In genomic region chr6:146740724-146741123, GRCm38 (mm10) we compare ENCODE assay signal across 24 mouse cellular contexts. TPM values are rescaled to one million over a fixed set of nuclear protein-coding genes. Genes with fewer than 3 reads are reported as not detected.
"Had no signal": no experiment of that assay in that cellular context is flagged by ENCODE, and none has a peak within 500 bp of the region (broad histone marks: within the 10 kb centered on the region; RNA-seq: fewer than 3 reads in every experiment).

No protein-coding gene starts in this region.

- H3K9ac ChIP-seq: heart, embryonic 12.5 days; hindbrain, embryonic 12.5 days; hindbrain, embryonic 14.5 days; intestine, embryonic 15.5 days; limb, embryonic 12.5 days; liver, embryonic 14.5 days had no signal

- H3K4me1 ChIP-seq: intestine, embryonic 15.5 days; limb, embryonic 10.5 days; limb, embryonic 12.5 days had no signal

- H3K4me3 ChIP-seq: gastrocnemius, adult 2 months; heart, adult 2 months; heart, embryonic 12.5 days; hindbrain, embryonic 10.5 days; hindbrain, embryonic 12.5 days; intestine, embryonic 15.5 days; layer of hippocampus, adult 2 months; left cerebral cortex, adult 2 months; limb, embryonic 10.5 days; limb, embryonic 12.5 days had no signal

- H3K27ac ChIP-seq: heart, adult 2 months; hindbrain, embryonic 10.5 days; hindbrain, embryonic 12.5 days; hindbrain, embryonic 14.5 days; intestine, embryonic 15.5 days; layer of hippocampus, adult 2 months; left cerebral cortex, adult 2 months; limb, embryonic 10.5 days; limb, embryonic 12.5 days; liver, embryonic 14.5 days had no signal

- DNase-seq: gastrocnemius, adult 2 months; gastrocnemius, postnatal 10 days; gastrocnemius, postnatal 25 days; heart, adult 2 months; heart, postnatal 10 days; heart, postnatal 4 days; kidney, adult 18-20 months; kidney, adult 8-10 months; kidney, postnatal 10 days; kidney, postnatal 25 days; kidney, postnatal 4 days had no signal

- H3K9me3 ChIP-seq: heart, embryonic 12.5 days; hindbrain, embryonic 10.5 days; hindbrain, embryonic 12.5 days; intestine, embryonic 15.5 days; limb, embryonic 10.5 days; limb, embryonic 12.5 days had no signal

- H3K27me3 ChIP-seq: heart, embryonic 12.5 days; hindbrain, embryonic 12.5 days; intestine, embryonic 15.5 days; limb, embryonic 12.5 days had no signal

- H3K4me2 ChIP-seq: heart, embryonic 12.5 days; hindbrain, embryonic 12.5 days; hindbrain, embryonic 14.5 days; intestine, embryonic 15.5 days; limb, embryonic 12.5 days had no signal

- H3K36me3 ChIP-seq: hindbrain, embryonic 10.5 days; hindbrain, embryonic 12.5 days; intestine, embryonic 15.5 days; limb, embryonic 10.5 days; limb, embryonic 12.5 days had no signal

- ATAC-seq: hindbrain, embryonic 16.5 days; inflammation-experienced regulatory T-cells, adult 6 months; intestine, embryonic 15.5 days had no signal

RNA-seq across cellular contexts. Expression of gene Arntl2, which starts 55.1 kb away (rescaled TPM):
- total RNA-seq: granulocyte monocyte progenitor cell, adult 5-6 weeks had no signal
